Mouse (Mus musculus) stomach, postnatal 0 days (tissue): ENCODE data around the gene Lyrm7. TPM values are rescaled to one million over a fixed set of nuclear protein-coding genes. Genes with fewer than 3 reads are reported as not detected.
A peak's percentile ranks its signal among the peaks of the same experiment; 100 is the strongest.
"Not testable (repeated sequence)": the region's sequence is repeated elsewhere in the genome, so short reads cannot be mapped to it uniquely, and the experiment has no call there.

ENCODE experiments used
- ATAC-seq: fragments of 200-750 bp; cut with Nextera tagmentation; 2 replicates; pipeline ENCODE4 v1.8.0; 2017; ENCODE audit not compliant: low FRiP score, low TSS enrichment
- DNase-seq: peaks from one replicate; pipeline ENCODE4 v3.0.0-alpha.2; 2016; ENCODE audit warnings: low spot score
- H3K27ac ChIP-seq: fragments of 300-500 bp; sonication (generic); replicated peaks from 2 replicates; pipeline ENCODE4 v1.5.1; 2014; ENCODE audit warnings: mild to moderate bottlenecking, control low read depth
- H3K27me3 ChIP-seq: fragments of 300-500 bp; sonication (generic); 2 replicates; pipeline ENCODE4 v1.6.1; 2014; ENCODE audit warnings: low read length; ENCODE audit not compliant: control insufficient read depth, insufficient read depth
- H3K36me3 ChIP-seq: fragments of 300-500 bp; sonication (generic); 2 replicates; pipeline ENCODE4 v1.6.1; 2014; ENCODE audit warnings: low read length, mixed read lengths; ENCODE audit not compliant: control insufficient read depth, insufficient read depth
- H3K4me1 ChIP-seq: fragments of 300-500 bp; sonication (generic); replicated peaks from 2 replicates; pipeline ENCODE4 v1.6.1; 2014; ENCODE audit warnings: antibody characterized with exemption; ENCODE audit not compliant: control insufficient read depth, insufficient read depth
- H3K4me2 ChIP-seq: fragments of 300-500 bp; sonication (generic); replicated peaks from 2 replicates; pipeline ENCODE4 v1.6.1; 2014; ENCODE audit warnings: low read depth, mild to moderate bottlenecking, control low read depth, moderate library complexity
- H3K4me3 ChIP-seq: fragments of 300-500 bp; sonication (generic); 2 replicates; pipeline ENCODE4 v1.5.1; 2014; ENCODE audit warnings: low read depth, low read length, control low read depth
- H3K9ac ChIP-seq: fragments of 300-500 bp; sonication (generic); 2 replicates; pipeline ENCODE4 v1.6.1; 2014; ENCODE audit warnings: mild to moderate bottlenecking, low read length, control low read depth, mixed read lengths
- H3K9me3 ChIP-seq: fragments of 300-500 bp; sonication (generic); 2 replicates; pipeline ENCODE4 v1.6.1; 2016; ENCODE audit warnings: low read length; ENCODE audit not compliant: control insufficient read depth
- CTCF ChIP-seq: IDR thresholded peaks from 2 replicates; pipeline ENCODE4 v1.5.1; 2016; ENCODE audit warnings: antibody characterized with exemption, low read depth, mild to moderate bottlenecking, moderate library complexity
- EP300 ChIP-seq: optimal IDR thresholded peaks from 2 replicates; pipeline ENCODE3; 2016; ENCODE audit warnings: antibody characterized with exemption
- WGBS: fragments of 180-500 bp; shearing (Covaris S2); extraction: QIAGEN DNeasy Blood & Tissue Kit; methylation state at CpG from one replicate; pipeline ENCODE4 v1.1.7; 2014; 5-methylcytosine and 5-hydroxymethylcytosine counted together
- polyA plus RNA-seq: library from polyadenylated mRNA; unstranded; fragments of >200 nt; fragmentation: Nextera tagmentation; extraction: Ambion mirVana; gene quantifications from 2 replicates; pipeline ENCODE4 v1.2.1, GENCODE M21; 2015

Gene Lyrm7
- polyA plus RNA-seq, 1 experiment from 2014 or later, result 4.5 TPM

DNA sequence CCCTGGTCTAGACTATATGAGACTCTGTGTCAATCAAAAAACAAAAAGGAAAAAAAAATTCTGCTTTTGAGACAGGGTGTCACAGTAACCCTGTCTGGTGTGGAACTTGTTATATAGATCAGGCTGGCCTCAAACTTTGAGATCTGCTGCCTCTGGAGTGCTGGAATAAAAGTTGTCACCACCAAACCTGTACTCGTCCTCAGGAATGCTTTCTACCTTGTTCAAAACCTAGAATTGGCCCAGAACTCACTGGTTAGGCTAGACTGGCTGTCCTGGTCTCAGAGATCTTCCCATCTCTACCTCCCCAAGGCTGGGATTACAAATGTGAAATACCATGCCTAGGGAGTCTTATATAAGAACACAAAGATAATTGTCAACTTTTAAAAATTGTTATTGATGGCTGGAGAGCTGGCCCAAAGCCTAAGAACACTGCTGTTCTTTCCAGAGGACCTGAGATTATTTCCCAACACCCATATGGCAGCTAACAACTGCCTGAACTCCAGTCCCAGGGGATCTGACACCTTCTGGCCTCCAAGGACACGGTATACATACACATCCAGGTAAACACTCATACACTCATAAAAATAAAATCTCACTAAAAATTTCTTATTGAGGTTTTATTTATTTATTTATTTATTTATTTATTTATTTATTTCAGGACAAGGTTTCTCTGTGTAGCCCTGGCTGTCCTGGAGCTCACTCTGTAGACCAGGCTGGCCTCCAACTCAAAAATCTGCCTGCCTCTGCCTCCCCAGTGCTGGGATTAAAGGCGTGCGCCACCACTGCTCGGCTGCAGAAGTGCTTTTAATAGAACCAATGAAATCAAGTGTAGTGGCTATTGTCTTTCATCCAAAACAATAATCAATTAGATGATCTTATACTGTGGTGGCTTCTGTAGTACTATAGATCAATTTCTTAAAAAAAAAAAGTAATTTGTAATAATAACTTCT, 1.0 kb upstream of the Lyrm7 start:
- no peaks in the 10 kb centered on the region for H3K4me1 ChIP-seq
- H3K27ac ChIP-seq, result peak overlapping the region; percentile 91
- H3K36me3 ChIP-seq, result no peaks in the 10 kb centered on the region
- TF ChIP-seq CTCF, result no peak
- no peak for TF ChIP-seq EP300
- H3K27me3 ChIP-seq, result no peaks in the 10 kb centered on the region
- no peak for ATAC-seq
- H3K9me3 ChIP-seq, result no peaks in the 10 kb centered on the region
- no peak for DNase-seq
- no peak overlapping the region for H3K9ac ChIP-seq
- WGBS, result 82% methylated on average over 5 of the region's 5 CpGs
- peak overlapping the region; percentile 68; the same call in 1 of the 2 replicates for H3K4me3 ChIP-seq
- H3K4me2 ChIP-seq, result no peak overlapping the region; the same call in 1 of the 2 replicates

DNA sequence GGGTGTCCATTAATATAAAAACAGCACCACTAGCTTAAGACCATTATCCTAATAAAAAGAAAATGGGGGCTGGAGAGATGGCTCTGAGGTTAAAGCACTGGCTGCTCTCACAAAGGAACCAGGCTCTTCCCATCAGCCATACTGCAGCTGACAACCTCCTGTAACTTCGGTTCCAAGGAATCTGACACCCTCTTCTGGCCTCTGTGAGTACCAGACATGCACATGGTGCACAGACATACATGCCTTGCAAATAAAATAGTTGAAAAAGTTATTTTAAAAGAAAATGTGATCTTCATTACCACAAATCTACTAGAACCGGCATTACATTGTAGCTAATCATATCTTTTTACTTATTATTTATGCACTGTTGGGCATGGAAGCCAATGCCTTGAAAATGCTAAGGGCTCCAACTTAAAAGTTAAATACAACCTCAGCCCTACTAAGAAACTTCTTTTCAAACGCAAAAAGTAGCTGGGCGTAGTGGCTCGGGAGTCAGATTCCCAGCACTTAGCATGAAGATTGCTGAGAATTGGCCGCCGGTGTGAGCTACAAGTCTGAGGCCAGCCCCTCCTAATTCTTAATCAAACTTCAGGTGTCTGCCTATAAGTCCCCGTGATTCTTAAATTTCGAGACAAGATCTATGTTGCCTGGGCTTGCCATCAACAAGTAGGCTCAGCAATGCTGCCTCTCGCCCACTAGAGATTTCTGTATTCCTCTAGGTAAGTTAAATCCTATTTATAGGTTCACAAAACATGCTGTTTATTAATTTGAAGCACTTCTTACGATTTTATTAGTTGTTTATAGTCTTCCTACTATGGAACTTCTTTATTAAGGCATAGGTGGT, 1.2 kb downstream of the Lyrm7 start:
- WGBS, result 14% methylated on average over 11 of the region's 11 CpGs
- Histone ChIP-seq H3K9ac (peak overlapping the region; percentile 68), H3K4me1 (no peaks in the 10 kb centered on the region), H3K4me3 (peak overlapping the region; percentile 68), H3K27me3 (no peaks in the 10 kb centered on the region), H3K9me3 (no peaks in the 10 kb centered on the region), H3K27ac (peak overlapping the region; percentile 73), H3K36me3 (no peaks in the 10 kb centered on the region), H3K4me2 (peak overlapping the region; percentile 88)
- TF ChIP-seq CTCF (peak; percentile 74), EP300 (no peak)
- DNase-seq (no peak), ATAC-seq (no peak)

DNA sequence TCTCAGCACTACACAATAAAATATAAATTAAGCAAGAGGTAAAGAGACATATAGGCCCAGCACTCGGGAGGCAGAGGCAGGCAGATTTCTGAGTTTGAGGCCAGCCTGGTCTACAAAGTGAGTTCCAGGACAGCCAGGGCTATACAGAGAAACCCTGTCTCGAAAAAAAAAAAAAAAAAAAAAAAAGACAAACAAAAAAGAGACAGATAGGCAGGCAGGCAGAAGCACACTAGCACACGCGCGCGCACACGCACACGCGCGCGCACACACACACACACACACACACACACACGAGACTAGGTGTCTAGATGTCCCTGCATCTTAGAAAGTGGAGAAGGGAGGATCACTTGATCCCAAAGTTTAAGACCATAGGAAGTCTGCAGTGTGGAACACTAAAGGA, 1.8 kb downstream of the Lyrm7 start:
- H3K27ac ChIP-seq, ATAC-seq, H3K4me3 ChIP-seq, H3K4me2 ChIP-seq, H3K4me1 ChIP-seq, H3K9me3 ChIP-seq, H3K27me3 ChIP-seq, H3K36me3 ChIP-seq, H3K9ac ChIP-seq, DNase-seq: not testable (repeated sequence)
- WGBS, result 94% methylated on average over 11 of the region's 12 CpGs

DNA sequence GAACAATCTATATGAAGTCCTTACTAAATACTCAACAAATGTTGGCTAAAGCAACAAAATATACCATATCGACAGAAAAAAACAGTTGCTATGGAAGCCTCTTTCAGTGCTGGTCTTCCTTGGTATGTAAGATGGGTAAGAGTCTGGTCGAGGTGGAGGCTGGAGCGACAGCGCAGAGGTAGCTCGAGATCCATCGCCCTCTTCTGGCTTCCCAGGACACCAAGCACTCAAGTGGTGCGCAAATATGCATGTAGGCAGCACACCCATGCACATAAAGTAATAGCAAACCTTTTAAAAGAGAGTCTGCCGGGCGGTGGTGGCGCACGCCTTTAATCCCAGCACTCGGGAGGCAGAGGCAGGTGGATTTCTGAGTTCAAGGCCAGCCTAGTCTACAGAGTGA, 9.1 kb downstream of the Lyrm7 start:
- 96% methylated on average over 12 of the region's 12 CpGs for WGBS
- H3K36me3 ChIP-seq, result no peaks in the 10 kb centered on the region
- H3K9me3 ChIP-seq, result no peaks in the 10 kb centered on the region
- no peaks in the 10 kb centered on the region for H3K4me1 ChIP-seq
- no peak overlapping the region for H3K4me2 ChIP-seq
- no peak for TF ChIP-seq CTCF
- no peak for TF ChIP-seq EP300
- H3K9ac ChIP-seq, result no peak overlapping the region
- H3K27me3 ChIP-seq, result no peaks in the 10 kb centered on the region
- no peak overlapping the region for H3K27ac ChIP-seq
- DNase-seq (no peak), ATAC-seq (no peak)
- H3K4me3 ChIP-seq, result no peak overlapping the region

DNA sequence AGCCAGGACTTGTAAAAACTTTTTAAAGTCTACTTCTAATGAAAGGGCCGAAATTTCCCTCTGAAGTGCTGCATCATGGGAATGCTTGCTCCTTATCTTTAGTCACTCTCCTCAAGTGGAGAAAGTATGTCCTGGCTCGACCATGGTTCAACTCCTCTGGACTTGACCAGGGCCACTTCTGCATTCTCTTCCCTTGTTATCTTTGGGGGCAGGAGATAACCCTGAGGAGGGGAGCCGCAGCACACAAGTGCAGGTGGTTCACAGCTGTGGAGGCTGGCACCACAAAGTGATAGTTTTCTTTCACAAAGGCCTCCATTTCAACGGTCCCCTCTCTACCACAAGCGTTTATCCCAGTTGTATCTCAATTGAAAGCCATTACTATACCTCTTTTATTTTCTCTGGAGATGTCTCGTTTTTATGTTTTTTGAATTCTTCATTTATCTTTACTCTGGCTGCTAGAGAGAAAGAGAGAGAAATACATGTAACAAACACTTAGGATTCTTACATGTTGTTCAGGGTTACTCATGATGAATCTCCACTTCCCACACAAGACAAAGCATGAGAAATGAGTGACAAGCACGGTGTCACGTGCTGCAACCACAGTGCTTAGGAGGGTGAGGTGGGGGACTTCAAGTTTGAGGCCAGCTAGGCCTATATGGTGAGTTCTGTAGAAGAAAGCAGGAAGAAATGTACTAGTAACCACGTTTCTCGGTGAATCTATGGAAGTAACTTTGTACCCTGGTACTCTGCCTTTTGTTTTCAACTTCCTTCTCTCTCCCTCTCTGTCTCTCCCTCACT, 10.6 kb downstream of the Lyrm7 start:
- no peak overlapping the region for H3K4me3 ChIP-seq
- DNase-seq, result no peak
- ATAC-seq, result no peak
- H3K36me3 ChIP-seq, result no peaks in the 10 kb centered on the region
- H3K27me3 ChIP-seq, result no peaks in the 10 kb centered on the region
- H3K27ac ChIP-seq, result no peak overlapping the region
- 69% methylated on average over 10 of the region's 10 CpGs for WGBS
- H3K4me1 ChIP-seq, result no peaks in the 10 kb centered on the region
- no peak overlapping the region for H3K4me2 ChIP-seq
- H3K9me3 ChIP-seq, result no peaks in the 10 kb centered on the region
- H3K9ac ChIP-seq, result no peak overlapping the region
- TF ChIP-seq EP300 (no peak), CTCF (no peak)
